In genomic region chr15:3213721-3214120, GRCm38 (mm10) we compare ENCODE assay signal across 10 mouse cellular contexts. TPM values are rescaled to one million over a fixed set of nuclear protein-coding genes. Genes with fewer than 3 reads are reported as not detected.
DNase-seq lines count a peak whose midpoint lies in the region; ATAC-seq and TF ChIP-seq lines count a peak whose summit lies in the region.
"Had no signal": no experiment of that assay in that cellular context is flagged by ENCODE, and none has a peak within 500 bp of the region (broad histone marks: within the 10 kb centered on the region; RNA-seq: fewer than 3 reads in every experiment).

No protein-coding gene starts in this region.

- H3K36me3 ChIP-seq in kidney, embryonic 16.5 days (ENCODE audit: insufficient read depth, low read length) = no peaks in the 10 kb centered on the region
- no peaks in the 10 kb centered on the region for H3K36me3 ChIP-seq in E14TG2a.4 (ENCODE audit: insufficient read depth, low read length)
- H3K36me3 ChIP-seq: embryonic facial prominence, embryonic 12.5 days; liver, embryonic 13.5 days had no signal

- H3K4me3 ChIP-seq in kidney, embryonic 16.5 days (ENCODE audit: low read length) = no peak overlapping the region
- H3K4me3 ChIP-seq in E14TG2a.4 (replicated peaks; ENCODE audit: low read length) = no peak overlapping the region
- no peak overlapping the region for H3K4me3 ChIP-seq in left cerebral cortex, adult 2 months
- H3K4me3 ChIP-seq: embryonic facial prominence, embryonic 12.5 days; liver, embryonic 13.5 days had no signal

- no peaks in the 10 kb centered on the region for H3K4me1 ChIP-seq in kidney, embryonic 16.5 days (ENCODE audit: insufficient read depth, low read length)
- H3K4me1 ChIP-seq in E14TG2a.4 (replicated peaks; ENCODE audit: low read depth, low read length) = no peaks in the 10 kb centered on the region
- H3K4me1 ChIP-seq: embryonic facial prominence, embryonic 12.5 days; liver, embryonic 13.5 days had no signal

- no peaks in the 10 kb centered on the region for H3K9me3 ChIP-seq in kidney, embryonic 16.5 days (ENCODE audit: low read length)
- no peaks in the 10 kb centered on the region for H3K9me3 ChIP-seq in E14TG2a.4 (ENCODE audit: low read length)
- H3K9me3 ChIP-seq: embryonic facial prominence, embryonic 12.5 days; liver, embryonic 13.5 days had no signal

- intact Hi-C loops in heart, postnatal 10 days (cut with DNase I) = loop anchor here (2.0 to 5.0 kb wide), 2 partner anchors 59 to 144 kb away; no protein-coding TSS in a partner anchor
- intact Hi-C loops in left cerebral cortex, adult 2 months (cut with DNase I) = loop anchor here (5.0 kb wide), 1 partner anchor 59 kb away; no protein-coding TSS in a partner anchor

- 4% methylated on average over 4 of the region's 4 CpGs for WGBS in kidney, embryonic 16.5 days

- H3K27ac ChIP-seq in kidney, embryonic 16.5 days (ENCODE audit: low read length) = no peak overlapping the region
- H3K27ac ChIP-seq in left cerebral cortex, adult 2 months = no peak overlapping the region
- H3K27ac ChIP-seq: embryonic facial prominence, embryonic 12.5 days; liver, embryonic 13.5 days had no signal

- H3K9ac ChIP-seq in kidney, embryonic 16.5 days (replicated peaks; ENCODE audit: low read length) = no peak overlapping the region
- H3K9ac ChIP-seq: embryonic facial prominence, embryonic 12.5 days; liver, embryonic 13.5 days had no signal

- peak; percentile 49 for DNase-seq in kidney, adult 18-20 months
- DNase-seq in brain, embryonic 18.5 days (ENCODE audit: low read depth, low spot score) = peak; percentile 24
- peak; percentile 67 to 82 for DNase-seq in heart, postnatal 10 days
- peak; percentile 33 to 64 for DNase-seq in left cerebral cortex, adult 2 months (ENCODE audit: extremely low spot score in 1 of 2, low spot score in 2 of 2)
- DNase-seq in natural killer cell, adult 2 months (ENCODE audit: low spot score in 2 of 2) = peak; percentile 13 to 18
- DNase-seq in MN1 (ENCODE audit: low spot score) = no peak
- DNase-seq: liver, embryonic 13.5 days had no signal

- H3K27me3 ChIP-seq in kidney, embryonic 16.5 days (ENCODE audit: insufficient read depth, low read length) = no peaks in the 10 kb centered on the region
- no peaks in the 10 kb centered on the region for H3K27me3 ChIP-seq in E14TG2a.4 (ENCODE audit: insufficient read depth, low read length)
- H3K27me3 ChIP-seq: embryonic facial prominence, embryonic 12.5 days; liver, embryonic 13.5 days had no signal

- ATAC-seq in kidney, embryonic 16.5 days (ENCODE audit: low FRiP score, low TSS enrichment) = no peak

- TF ChIP-seq CTCF in E14TG2a.4 (conservative IDR thresholded peaks at IDR 0.05; ENCODE audit: low read length) = peak; percentile 67
- TF ChIP-seq CTCF in left cerebral cortex, adult 2 months (IDR thresholded peaks at IDR 0.05) = peak; percentile 81

- no peak overlapping the region for H3K4me2 ChIP-seq in kidney, embryonic 16.5 days (replicated peaks; ENCODE audit: low read depth, low read length)
- H3K4me2 ChIP-seq: embryonic facial prominence, embryonic 12.5 days; liver, embryonic 13.5 days had no signal

RNA-seq across cellular contexts. Expression of gene Selenop, which starts 54.6 kb away (rescaled TPM):
- polyA plus RNA-seq in kidney, embryonic 16.5 days (2015; fragmentation: Nextera tagmentation; extraction: Ambion mirVana) = 158 and 163 TPM in 2 replicates
- 100 to 1,000 TPM; 257 to 282 TPM for total RNA-seq in heart, postnatal 10 days (2021)
- total RNA-seq in left cerebral cortex, adult 2 months (2021) = 100 to 1,000 TPM; 284 to 293 TPM
